Mouse (Mus musculus): ENCODE measurements around the gene Lcp1. TPM values are rescaled to one million over a fixed set of nuclear protein-coding genes. Genes with fewer than 3 reads are reported as not detected.

Lcp1 gene
- polyA plus RNA-seq, 1 experiment, result not detected

GRCm38 (mm10) chr14:75269531-75269930 lies 138.6 kb downstream of the Lcp1 start:
- Histone ChIP-seq H3K27ac (ENCODE audit: insufficient read depth, low read depth, low read length) (no peak overlapping the region), H3K4me3 (ENCODE audit: insufficient read depth, low read depth, low read length) (no peak overlapping the region), H3K4me1 (ENCODE audit: control insufficient read depth, insufficient read depth, low read length) (no peaks in the 10 kb centered on the region)
- WGBS, result 92% methylated on average over 5 of the region's 5 CpGs
- no peak for TF ChIP-seq POLR2A (IDR thresholded peaks at IDR 0.05; ENCODE audit: insufficient read depth, low read depth, low read length)
- no peak for TF ChIP-seq CTCF (IDR thresholded peaks at IDR 0.05; ENCODE audit: insufficient read depth, low read depth, low read length)

GRCm38 (mm10) chr14:75279716-75280115 lies 148.8 kb downstream of the Lcp1 start:
- WGBS, result 65% methylated on average over 6 of the region's 6 CpGs
- Histone ChIP-seq H3K4me1 (ENCODE audit: control insufficient read depth, insufficient read depth, low read length) (peaks cover 2% of the 10 kb centered on the region; the same call in 1 of the 2 replicates), H3K27ac (ENCODE audit: insufficient read depth, low read depth, low read length) (no peak overlapping the region), H3K4me3 (ENCODE audit: insufficient read depth, low read depth, low read length) (no peak overlapping the region)
- TF ChIP-seq CTCF (IDR thresholded peaks at IDR 0.05; ENCODE audit: insufficient read depth, low read depth, low read length) (no peak), POLR2A (IDR thresholded peaks at IDR 0.05; ENCODE audit: insufficient read depth, low read depth, low read length) (no peak)

DNA sequence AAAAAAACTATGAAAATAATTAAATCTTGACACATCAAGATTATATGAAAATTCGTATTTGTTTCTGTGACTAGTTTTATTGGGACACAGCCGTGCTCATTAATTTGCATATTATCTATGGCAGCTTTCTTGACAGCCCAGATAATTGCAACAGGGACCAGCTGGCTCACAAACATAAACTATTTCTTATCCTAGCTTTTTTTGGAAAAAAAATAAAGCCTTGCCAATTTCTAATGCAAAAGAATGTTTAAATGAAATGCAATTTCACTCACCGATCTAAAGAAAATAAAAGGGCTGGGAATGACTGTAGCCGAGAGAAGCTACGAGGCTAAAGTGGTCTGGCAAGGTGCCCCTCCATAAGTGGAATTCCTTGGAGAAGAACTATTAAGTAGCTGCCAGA lies 149.5 kb downstream of the Lcp1 start:
- TF ChIP-seq POLR2A (IDR thresholded peaks at IDR 0.05; ENCODE audit: insufficient read depth, low read depth, low read length) (no peak), CTCF (IDR thresholded peaks at IDR 0.05; ENCODE audit: insufficient read depth, low read depth, low read length) (no peak)
- Histone ChIP-seq H3K4me3 (ENCODE audit: insufficient read depth, low read depth, low read length) (no peak overlapping the region), H3K27ac (ENCODE audit: insufficient read depth, low read depth, low read length) (no peak overlapping the region), H3K4me1 (ENCODE audit: control insufficient read depth, insufficient read depth, low read length) (peaks cover 2% of the 10 kb centered on the region; the same call in 1 of the 2 replicates)
- WGBS, result 49% methylated on average over 5 of the region's 5 CpGs

Other genes starting within 250 kb of the Lcp1 start
- gene Lrch1, start 183.2 kb upstream of the Lcp1 start, polyA plus RNA-seq (2012; ENCODE audit: insufficient read depth, insufficient read length, low replicate concordance, missing spikeins), result 64.7 TPM in 1 of 2 replicates, not detected in the other
- gene Rubcnl, start 115.1 kb upstream of the Lcp1 start, polyA plus RNA-seq (2012; ENCODE audit: insufficient read depth, insufficient read length, low replicate concordance, missing spikeins), result not detected in 2 replicates
- gene Lrrc63, start 220 bp upstream of the Lcp1 start, polyA plus RNA-seq (2012; ENCODE audit: insufficient read depth, insufficient read length, low replicate concordance, missing spikeins), result not detected in 2 replicates
- not detected in 2 replicates for gene Cpb2, start 111.2 kb downstream of the Lcp1 start, polyA plus RNA-seq (2012; ENCODE audit: insufficient read depth, insufficient read length, low replicate concordance, missing spikeins)
- 82.1 and 1,060 TPM in 2 replicates for gene Zc3h13, start 153.3 kb downstream of the Lcp1 start, polyA plus RNA-seq (2012; ENCODE audit: insufficient read depth, insufficient read length, low replicate concordance, missing spikeins)

Measured in olfactory bulb, adult 2 months (tissue).